Mouse (Mus musculus) MEL-GATA-1-ER (cell line): ENCODE results near the gene Sftpd.

ENCODE experiments used
- DNase-seq: peaks from one replicate; pipeline ENCODE4 v3.0.0-alpha.2; 2012; ENCODE audit warnings: low read depth; ENCODE audit errors: extremely low read depth

Gene Sftpd

GRCm38 (mm10) chr14:41185059-41185821 lies at the start of gene Sftpd:
TSS of gene Sftpd (minus strand) at chr14:41185149.
- no peak for DNase-seq

GRCm38 (mm10) chr14:41198037-41198730 lies 13.2 kb upstream of the Sftpd start:
- no peak for DNase-seq

- DNase-seq, result no peak
Measured at GRCm38 (mm10) chr14:41189496-41189895, 4.5 kb upstream of the Sftpd start.

- no peak for DNase-seq
Measured at GRCm38 (mm10) chr14:41174802-41175201, 10.1 kb downstream of the Sftpd start.

GRCm38 (mm10) chr14:41170514-41170913 lies 14.4 kb downstream of the Sftpd start:
- no peak for DNase-seq

- no peak for DNase-seq
Measured at GRCm38 (mm10) chr14:41168567-41168966, 16.4 kb downstream of the Sftpd start.

GRCm38 (mm10) chr14:41167278-41167677 lies 17.7 kb downstream of the Sftpd start:
- DNase-seq, result no peak

GRCm38 (mm10) chr14:41162663-41163062 lies 22.3 kb downstream of the Sftpd start:
- no peak for DNase-seq

GRCm38 (mm10) chr14:41160743-41161142 lies 24.2 kb downstream of the Sftpd start:
- DNase-seq, result no peak

GRCm38 (mm10) chr14:41160076-41160475 lies 24.9 kb downstream of the Sftpd start:
- no peak for DNase-seq

GRCm38 (mm10) chr14:41151220-41151898 lies 33.6 kb downstream of the Sftpd start, which contains the start of gene Mbl1:
TSS of gene Mbl1 (plus strand) at chr14:41151458.
- no peak for DNase-seq

GRCm38 (mm10) chr14:41147356-41147755 lies 37.6 kb downstream of the Sftpd start:
- no peak for DNase-seq

- no peak for DNase-seq
Measured at GRCm38 (mm10) chr14:41146922-41147321, 38.0 kb downstream of the Sftpd start.

GRCm38 (mm10) chr14:41146035-41146434 lies 38.9 kb downstream of the Sftpd start:
- DNase-seq, result no peak

GRCm38 (mm10) chr14:41140686-41141085 lies 44.3 kb downstream of the Sftpd start:
- no peak for DNase-seq

- DNase-seq, result no peak
Measured at GRCm38 (mm10) chr14:41137006-41137405, 47.9 kb downstream of the Sftpd start.

GRCm38 (mm10) chr14:41131540-41131939 lies 53.4 kb downstream of the Sftpd start, which contains the start of gene Sftpa1:
TSS of gene Sftpa1 (plus strand) at chr14:41131782.
- DNase-seq, result no peak

GRCm38 (mm10) chr14:41127997-41128396 lies 57.0 kb downstream of the Sftpd start:
- no peak for DNase-seq

GRCm38 (mm10) chr14:41124683-41125082 lies 60.3 kb downstream of the Sftpd start:
- DNase-seq, result no peak
